In genomic region chr11:86945933-86946332, GRCm38 (mm10) we compare ENCODE assay signal across 23 mouse cellular contexts. TPM values are rescaled to one million over a fixed set of nuclear protein-coding genes. Genes with fewer than 3 reads are reported as not detected.
DNase-seq lines count a peak whose midpoint lies in the region; ATAC-seq and TF ChIP-seq lines count a peak whose summit lies in the region.
"Had no signal": no experiment of that assay in that cellular context is flagged by ENCODE, and none has a peak within 500 bp of the region (broad histone marks: within the 10 kb centered on the region; RNA-seq: fewer than 3 reads in every experiment).

No protein-coding gene starts in this region.

- intact Hi-C loops in left cerebral cortex, adult 2 months (cut with DNase I), result loop anchor here (10.0 kb wide), 1 partner anchor 51 kb away; no protein-coding TSS in a partner anchor
- intact Hi-C loops in left cerebral cortex, postnatal 25 days (cut with DNase I), result loop anchor here (2.0 to 5.0 kb wide), 3 partner anchors 29 to 94 kb away; partner anchors contain the start of gene Ypel2

- H3K27ac ChIP-seq in forebrain, embryonic 14.5 days (ENCODE audit: low read depth, low read length), result 0 out of 2 replicates have a peak overlapping the region, but pooled peaks have one; percentile 23
- H3K27ac ChIP-seq in forebrain, embryonic 16.5 days (ENCODE audit: low read length), result no peak overlapping the region
- peak overlapping the region; percentile 58 to 75 for H3K27ac ChIP-seq in heart, embryonic 14.5 days (replicated peaks in 1 of 2; ENCODE audit: control insufficient read depth in 1 of 2, insufficient read depth in 1 of 2, low read depth in 2 of 2, low read length in 2 of 2)
- peak overlapping the region; percentile 77 for H3K27ac ChIP-seq in left cerebral cortex, adult 2 months
- peak overlapping the region; percentile 61 for H3K27ac ChIP-seq in heart, postnatal 0 days (ENCODE audit: low read depth)
- H3K27ac ChIP-seq: intestine, embryonic 15.5 days had no signal

- no peaks in the 10 kb centered on the region for H3K9me3 ChIP-seq in forebrain, embryonic 14.5 days (replicated peaks; ENCODE audit: control insufficient read depth, low read length)
- H3K9me3 ChIP-seq in forebrain, embryonic 16.5 days (ENCODE audit: control insufficient read depth, low read length), result no peaks in the 10 kb centered on the region
- 0 out of 2 replicates have a peak, but pooled peaks cover 3% of the 10 kb centered on the region for H3K9me3 ChIP-seq in heart, embryonic 14.5 days (ENCODE audit: control insufficient read depth, low read length)
- no peaks in the 10 kb centered on the region for H3K9me3 ChIP-seq in heart, postnatal 0 days (replicated peaks; ENCODE audit: control insufficient read depth, low read length)
- H3K9me3 ChIP-seq: G1E; intestine, embryonic 15.5 days; megakaryocyte, embryonic 14.5 days had no signal

- 81% methylated on average over 6 of the region's 6 CpGs for WGBS in forebrain, embryonic 14.5 days
- WGBS in forebrain, embryonic 16.5 days, result 76% methylated on average over 6 of the region's 6 CpGs
- WGBS in heart, embryonic 14.5 days, result 57% methylated on average over 6 of the region's 6 CpGs
- 62% methylated on average over 6 of the region's 6 CpGs for WGBS in heart, postnatal 0 days

- no peak overlapping the region for H3K9ac ChIP-seq in forebrain, embryonic 14.5 days (ENCODE audit: low read length)
- H3K9ac ChIP-seq in forebrain, embryonic 16.5 days (replicated peaks; ENCODE audit: low read depth, low read length), result no peak overlapping the region
- 0 out of 2 replicates have a peak overlapping the region, but pooled peaks have one; percentile 41 for H3K9ac ChIP-seq in heart, embryonic 14.5 days (ENCODE audit: low read length)
- no peak overlapping the region for H3K9ac ChIP-seq in heart, postnatal 0 days (replicated peaks; ENCODE audit: low read depth, low read length)
- H3K9ac ChIP-seq: intestine, embryonic 15.5 days had no signal

- TF ChIP-seq EP300 in heart, postnatal 0 days (IDR thresholded peaks at IDR 0.05; ENCODE audit: low read depth), result no peak

- no peak overlapping the region for H3K4me3 ChIP-seq in forebrain, embryonic 14.5 days (ENCODE audit: low read depth, low read length)
- no peak overlapping the region for H3K4me3 ChIP-seq in forebrain, embryonic 16.5 days (replicated peaks; ENCODE audit: low read length)
- H3K4me3 ChIP-seq in heart, embryonic 14.5 days (ENCODE audit: control insufficient read depth in 1 of 2, insufficient read depth in 1 of 2, low read depth in 1 of 2, low read length in 2 of 2), result no peak overlapping the region
- H3K4me3 ChIP-seq in left cerebral cortex, adult 2 months, result no peak overlapping the region
- H3K4me3 ChIP-seq in heart, postnatal 0 days (ENCODE audit: low read depth, low read length), result no peak overlapping the region
- H3K4me3 ChIP-seq: intestine, embryonic 15.5 days; megakaryocyte, embryonic 14.5 days had no signal

- DNase-seq in forebrain, embryonic 14.5 days (ENCODE audit: low spot score), result no peak
- no peak for DNase-seq in heart, adult 18-20 months
- DNase-seq in left cerebral cortex, adult 2 months (ENCODE audit: extremely low spot score in 1 of 2, low spot score in 2 of 2), result no peak
- no peak for DNase-seq in left cerebral cortex, postnatal 25 days (ENCODE audit: low spot score in 2 of 2)
- DNase-seq in heart, postnatal 0 days (ENCODE audit: low spot score), result no peak
- DNase-seq: adrenal gland, postnatal 10 days; cerebellum, postnatal 10 days; embryo, embryonic 11 days; kidney, adult 9 months; kidney, postnatal 25 days; layer of hippocampus, adult 9-11 months; lung, adult 18-20 months; lung, postnatal 14 days; right cerebral cortex, postnatal 14 days; spleen, adult 18-20 months; thymus, postnatal 36 days had no signal

- peaks cover 10% of the 10 kb centered on the region for H3K4me1 ChIP-seq in forebrain, embryonic 14.5 days (ENCODE audit: control insufficient read depth, insufficient read depth, low read length)
- H3K4me1 ChIP-seq in forebrain, embryonic 16.5 days (replicated peaks; ENCODE audit: control insufficient read depth, insufficient read depth, low read length), result peaks cover 19% of the 10 kb centered on the region
- peaks cover 25 to 45% of the 10 kb centered on the region in 2 experiments for H3K4me1 ChIP-seq in heart, embryonic 14.5 days (ENCODE audit: control insufficient read depth in 2 of 2, insufficient read depth in 2 of 2, low read length in 2 of 2)
- H3K4me1 ChIP-seq in heart, postnatal 0 days (ENCODE audit: control insufficient read depth, insufficient read depth), result peaks cover 27% of the 10 kb centered on the region

- no peaks in the 10 kb centered on the region for H3K27me3 ChIP-seq in forebrain, embryonic 14.5 days (replicated peaks; ENCODE audit: control insufficient read depth, insufficient read depth, low read length)
- H3K27me3 ChIP-seq in forebrain, embryonic 16.5 days (replicated peaks; ENCODE audit: control insufficient read depth, insufficient read depth, low read length), result no peaks in the 10 kb centered on the region
- H3K27me3 ChIP-seq in heart, embryonic 14.5 days (ENCODE audit: control insufficient read depth, insufficient read depth, low read length), result no peaks in the 10 kb centered on the region
- H3K27me3 ChIP-seq in heart, postnatal 0 days (ENCODE audit: control insufficient read depth, insufficient read depth, low read length), result no peaks in the 10 kb centered on the region
- H3K27me3 ChIP-seq: intestine, embryonic 15.5 days had no signal

- TF ChIP-seq CTCF in left cerebral cortex, adult 2 months (IDR thresholded peaks at IDR 0.05), result no peak
- TF ChIP-seq CTCF in heart, postnatal 0 days (IDR thresholded peaks at IDR 0.05; ENCODE audit: low read depth), result no peak

- H3K4me2 ChIP-seq in forebrain, embryonic 14.5 days (ENCODE audit: low read length), result no peak overlapping the region
- no peak overlapping the region for H3K4me2 ChIP-seq in forebrain, embryonic 16.5 days (ENCODE audit: low read length)
- 0 out of 2 replicates have a peak overlapping the region, but pooled peaks have one; percentile 6 for H3K4me2 ChIP-seq in heart, embryonic 14.5 days (ENCODE audit: low read length)
- H3K4me2 ChIP-seq in heart, postnatal 0 days (ENCODE audit: low read depth, low read length), result no peak overlapping the region
- H3K4me2 ChIP-seq: intestine, embryonic 15.5 days; liver, embryonic 11.5 days had no signal

- H3K36me3 ChIP-seq in forebrain, embryonic 14.5 days (ENCODE audit: control insufficient read depth, insufficient read depth, low read length), result peaks cover 14% of the 10 kb centered on the region
- 0 out of 2 replicates have a peak, but pooled peaks cover 3% of the 10 kb centered on the region for H3K36me3 ChIP-seq in forebrain, embryonic 16.5 days (ENCODE audit: control insufficient read depth, insufficient read depth)
- H3K36me3 ChIP-seq in heart, embryonic 14.5 days (ENCODE audit: control insufficient read depth, insufficient read depth, low read length), result peaks cover 51% of the 10 kb centered on the region
- peaks cover 41% of the 10 kb centered on the region for H3K36me3 ChIP-seq in heart, postnatal 0 days (replicated peaks; ENCODE audit: control insufficient read depth, insufficient read depth, low read length)
- H3K36me3 ChIP-seq: G1E had no signal

- no peak for ATAC-seq in forebrain, embryonic 14.5 days
- ATAC-seq in forebrain, embryonic 16.5 days, result no peak
- ATAC-seq in heart, embryonic 14.5 days (ENCODE audit: insufficient number of reproducible peaks, insufficient read depth, low FRiP score, low read depth), result no peak
- ATAC-seq in heart, postnatal 0 days (ENCODE audit: insufficient read depth, low read depth), result peak; percentile 14; the same call in 1 of the 2 replicates
- ATAC-seq: activated CD4-positive, CD25-positive, alpha-beta regulatory T cell, adult 4 months; intestine, embryonic 15.5 days had no signal

RNA-seq across cellular contexts. Expression of gene Ypel2, which starts 47.6 kb away (rescaled TPM):
- 6.0 and 7.0 TPM in 2 replicates for polyA plus RNA-seq in forebrain, embryonic 14.5 days (2014; fragmentation: Nextera tagmentation; extraction: Ambion mirVana)
- 7.1 and 8.1 TPM in 2 replicates for polyA plus RNA-seq in forebrain, embryonic 16.5 days (2015; fragmentation: Nextera tagmentation; extraction: Ambion mirVana)
- 22.8 and 23.5 TPM in 2 replicates for polyA plus RNA-seq in heart, embryonic 14.5 days (2014; fragmentation: Nextera tagmentation; extraction: Ambion mirVana)
- 10 to 100 TPM; 21.4 to 25.5 TPM for total RNA-seq in heart, adult 18-20 months (2021)
- total RNA-seq in left cerebral cortex, adult 2 months (2021), result 10 to 100 TPM; 42.8 to 45.5 TPM
- total RNA-seq in left cerebral cortex, postnatal 25 days (2021), result 10 to 100 TPM; 49.8 to 61.2 TPM
- 16.3 and 18.4 TPM in 2 replicates for total RNA-seq in heart, postnatal 0 days (2014; rRNA removed; ENCODE audit: low replicate concordance)
- polyA plus RNA-seq in heart, postnatal 0 days (2015; fragmentation: Nextera tagmentation; extraction: Ambion mirVana), result 16.1 and 17.8 TPM in 2 replicates
